Mouse (Mus musculus): ENCODE measurements around the gene Dennd1c. TPM values are rescaled to one million over a fixed set of nuclear protein-coding genes. Genes with fewer than 3 reads are reported as not detected.
"Not testable (repeated sequence)": the region's sequence is repeated elsewhere in the genome, so short reads cannot be mapped to it uniquely, and the experiment has no call there.

The Dennd1c gene
- polyA plus RNA-seq, 1 experiment = 0.03 TPM

GRCm38 (mm10) chr17:57060231-57060801 is 18.0 kb downstream of the Dennd1c start:
- peak overlapping the region; percentile 63 for H3K4me3 ChIP-seq (replicated peaks)
- no peaks in the 10 kb centered on the region; the same call in 1 of the 2 replicates for H3K9me3 ChIP-seq (ENCODE audit: control insufficient read depth, low read length)
- peaks cover 74% of the 10 kb centered on the region for H3K27me3 ChIP-seq (ENCODE audit: control insufficient read depth)
- no peak for TF ChIP-seq TAL1 (IDR thresholded peaks at IDR 0.05; ENCODE audit: low read length)
- peak; percentile 63 for TF ChIP-seq GATA1 (IDR thresholded peaks at IDR 0.05; ENCODE audit: low read length)
- peaks cover 2% of the 10 kb centered on the region; the same call in 1 of the 2 replicates for H3K36me3 ChIP-seq (ENCODE audit: control insufficient read depth)
- H3K4me1 ChIP-seq (ENCODE audit: control insufficient read depth) = peaks cover 32% of the 10 kb centered on the region

DNA sequence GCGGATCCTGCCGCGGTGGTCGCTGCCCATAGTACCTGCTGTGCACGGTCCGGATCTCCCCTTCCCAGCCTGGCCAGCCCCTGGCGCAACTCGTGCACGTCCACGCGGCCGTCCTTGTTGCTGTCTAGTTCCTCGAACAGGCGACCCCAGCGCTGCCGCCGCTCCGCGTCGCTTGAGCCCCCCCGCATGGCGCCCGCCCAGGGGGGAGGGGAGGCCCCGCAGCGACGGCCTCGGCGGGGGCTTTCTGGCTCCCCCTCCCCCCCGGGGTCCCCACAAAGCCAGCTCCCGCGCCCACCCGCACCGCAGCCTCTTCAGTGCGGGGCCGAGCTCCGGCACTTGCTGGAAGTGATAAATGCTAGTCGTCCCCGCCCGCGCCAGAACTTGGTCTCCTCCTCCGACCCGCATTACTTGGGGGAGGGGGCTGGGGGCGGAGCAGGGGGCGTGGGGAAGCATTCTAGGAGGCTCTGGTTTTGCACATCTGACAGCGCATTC is 18.8 kb downstream of the Dennd1c start, which contains the start of gene Slc25a23:
TSS of gene Slc25a23 (minus strand) at position 378 of the 492 bp plus-strand sequence.
- peaks cover 30% of the 10 kb centered on the region for H3K4me1 ChIP-seq (ENCODE audit: control insufficient read depth)
- TF ChIP-seq GATA1 (IDR thresholded peaks at IDR 0.05; ENCODE audit: low read length) = no peak
- TF ChIP-seq TAL1 (IDR thresholded peaks at IDR 0.05; ENCODE audit: low read length) = no peak
- peaks cover 67% of the 10 kb centered on the region for H3K27me3 ChIP-seq (ENCODE audit: control insufficient read depth)
- peak within 1 kb of the TSS; percentile 63 for H3K4me3 ChIP-seq (replicated peaks)
- H3K36me3 ChIP-seq (ENCODE audit: control insufficient read depth) = peaks cover 3% of the 10 kb centered on the region; the same call in 1 of the 2 replicates
- no peaks in the 10 kb centered on the region; the same call in 1 of the 2 replicates for H3K9me3 ChIP-seq (ENCODE audit: control insufficient read depth, low read length)

GRCm38 (mm10) chr17:57058891-57059485 is 19.3 kb downstream of the Dennd1c start, which contains the start of gene Crb3:
Gene Crb3 (plus strand): TSS chr17:57059105.
- no peak for TF ChIP-seq TAL1 (IDR thresholded peaks at IDR 0.05; ENCODE audit: low read length)
- TF ChIP-seq GATA1 (IDR thresholded peaks at IDR 0.05; ENCODE audit: low read length) = no peak

GRCm38 (mm10) chr17:57056246-57056645 is 22.1 kb downstream of the Dennd1c start:
- H3K4me1 ChIP-seq (ENCODE audit: control insufficient read depth) = peaks cover 20% of the 10 kb centered on the region
- peaks cover 37% of the 10 kb centered on the region for H3K27me3 ChIP-seq (ENCODE audit: control insufficient read depth)
- TF ChIP-seq GATA1 (IDR thresholded peaks at IDR 0.05; ENCODE audit: low read length) = no peak
- TF ChIP-seq TAL1 (IDR thresholded peaks at IDR 0.05; ENCODE audit: low read length) = no peak
- H3K4me3 ChIP-seq (replicated peaks) = no peak overlapping the region
- H3K9me3 ChIP-seq (ENCODE audit: control insufficient read depth, low read length) = no peaks in the 10 kb centered on the region
- peaks cover 10% of the 10 kb centered on the region; the same call in 1 of the 2 replicates for H3K36me3 ChIP-seq (ENCODE audit: control insufficient read depth)

More at GRCm38 (mm10) chr17:57058891-57059485, 19.3 kb downstream of the Dennd1c start, which contains the start of gene Crb3:
- Histone ChIP-seq H3K36me3 (ENCODE audit: control insufficient read depth) (peaks cover 3% of the 10 kb centered on the region; the same call in 1 of the 2 replicates), H3K4me3 (replicated peaks) (peak within 1 kb of the TSS; percentile 63), H3K9me3 (ENCODE audit: control insufficient read depth, low read length) (no peaks in the 10 kb centered on the region; the same call in 1 of the 2 replicates), H3K27me3 (ENCODE audit: control insufficient read depth) (peaks cover 62% of the 10 kb centered on the region), H3K4me1 (ENCODE audit: control insufficient read depth) (peaks cover 30% of the 10 kb centered on the region)

- H3K4me3 ChIP-seq (replicated peaks); H3K4me1 ChIP-seq (ENCODE audit: control insufficient read depth); H3K9me3 ChIP-seq (ENCODE audit: control insufficient read depth, low read length); H3K27me3 ChIP-seq (ENCODE audit: control insufficient read depth): not testable (repeated sequence)
- peaks cover 12% of the 10 kb centered on the region; the same call in 1 of the 2 replicates for H3K36me3 ChIP-seq (ENCODE audit: control insufficient read depth)
Measured at GRCm38 (mm10) chr17:57051679-57052078, 26.6 kb downstream of the Dennd1c start.

GRCm38 (mm10) chr17:57048816-57049215 is 29.5 kb downstream of the Dennd1c start:
- Histone ChIP-seq H3K36me3 (ENCODE audit: control insufficient read depth) (peaks cover 9% of the 10 kb centered on the region; the same call in 1 of the 2 replicates), H3K9me3 (ENCODE audit: control insufficient read depth, low read length) (no peaks in the 10 kb centered on the region), H3K4me3 (replicated peaks) (no peak overlapping the region), H3K4me1 (ENCODE audit: control insufficient read depth) (peaks cover 4% of the 10 kb centered on the region; the same call in 1 of the 2 replicates), H3K27me3 (ENCODE audit: control insufficient read depth) (no peaks in the 10 kb centered on the region)
- no peak for TF ChIP-seq TAL1 (IDR thresholded peaks at IDR 0.05; ENCODE audit: low read length)
- TF ChIP-seq GATA1 (IDR thresholded peaks at IDR 0.05; ENCODE audit: low read length) = no peak

- Histone ChIP-seq H3K9me3 (ENCODE audit: control insufficient read depth, low read length) (no peaks in the 10 kb centered on the region), H3K4me3 (replicated peaks) (no peak overlapping the region), H3K4me1 (ENCODE audit: control insufficient read depth) (peaks cover 4% of the 10 kb centered on the region; the same call in 1 of the 2 replicates), H3K27me3 (ENCODE audit: control insufficient read depth) (no peaks in the 10 kb centered on the region; the same call in 1 of the 2 replicates), H3K36me3 (ENCODE audit: control insufficient read depth) (peaks cover 2% of the 10 kb centered on the region; the same call in 1 of the 2 replicates)
- TF ChIP-seq TAL1 (IDR thresholded peaks at IDR 0.05; ENCODE audit: low read length) = no peak
Measured at GRCm38 (mm10) chr17:57047406-57047805, 30.9 kb downstream of the Dennd1c start.

DNA sequence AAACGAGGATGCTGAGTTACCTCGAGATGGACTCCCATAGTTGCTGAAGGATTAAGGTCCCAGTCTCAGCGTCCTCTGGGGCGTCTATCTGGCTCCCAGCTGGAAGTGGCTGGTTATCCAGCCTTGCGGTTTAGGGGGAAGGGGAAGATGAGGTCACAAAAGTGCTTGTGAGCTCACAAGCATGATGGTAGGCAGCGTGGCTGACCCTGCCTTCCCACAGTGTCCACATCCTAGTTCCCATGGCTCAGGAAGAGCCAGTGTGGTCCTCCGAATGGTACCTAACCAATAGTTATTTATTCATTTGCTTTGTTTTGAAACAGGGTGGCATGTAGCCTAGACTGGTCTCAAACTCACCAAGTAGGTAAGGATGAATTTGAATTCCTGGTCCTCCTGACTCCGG is 36.8 kb downstream of the Dennd1c start, which contains the start of gene Slc25a41:
TSS of gene Slc25a41 (minus strand) at position 101 of the 400 bp plus-strand sequence.
- Histone ChIP-seq H3K4me1 (ENCODE audit: control insufficient read depth) (peaks cover 5% of the 10 kb centered on the region), H3K36me3 (ENCODE audit: control insufficient read depth) (no peaks in the 10 kb centered on the region; the same call in 1 of the 2 replicates), H3K9me3 (ENCODE audit: control insufficient read depth, low read length) (peaks cover 3% of the 10 kb centered on the region; the same call in 1 of the 2 replicates), H3K27me3 (ENCODE audit: control insufficient read depth) (peaks cover 26% of the 10 kb centered on the region), H3K4me3 (replicated peaks) (no peak within 1 kb of the TSS)
- TF ChIP-seq GATA1 (IDR thresholded peaks at IDR 0.05; ENCODE audit: low read length) (no peak), TAL1 (IDR thresholded peaks at IDR 0.05; ENCODE audit: low read length) (no peak)

- no peaks in the 10 kb centered on the region for H3K36me3 ChIP-seq (ENCODE audit: control insufficient read depth)
- H3K27me3 ChIP-seq (ENCODE audit: control insufficient read depth) = peaks cover 28% of the 10 kb centered on the region
- H3K4me1 ChIP-seq (ENCODE audit: control insufficient read depth) = peaks cover 5% of the 10 kb centered on the region
- TF ChIP-seq TAL1 (IDR thresholded peaks at IDR 0.05; ENCODE audit: low read length) (no peak), GATA1 (IDR thresholded peaks at IDR 0.05; ENCODE audit: low read length) (no peak)
- H3K9me3 ChIP-seq (ENCODE audit: control insufficient read depth, low read length) = peaks cover 3% of the 10 kb centered on the region; the same call in 1 of the 2 replicates
- no peak overlapping the region for H3K4me3 ChIP-seq (replicated peaks)
Measured at GRCm38 (mm10) chr17:57038978-57039377, 39.3 kb downstream of the Dennd1c start.
